Mouse (Mus musculus) liver, embryonic 14.5 days (tissue): ENCODE measurements around the gene Vmn2r89.

ENCODE experiments used
- CTCF ChIP-seq: IDR thresholded peaks from 2 replicates; pipeline ENCODE4 v1.5.1; 2016; ENCODE audit warnings: antibody characterized with exemption, low read depth, control low read depth
- EP300 ChIP-seq: IDR thresholded peaks from 2 replicates; pipeline ENCODE4 v1.6.1; 2016; ENCODE audit warnings: antibody characterized with exemption, low read depth

GRCm38 (mm10) chr14:51423885-51424284 lies 27.8 kb upstream of the Vmn2r89 start:
- no peak for TF ChIP-seq EP300
- no peak for TF ChIP-seq CTCF
